Mouse (Mus musculus) forebrain, embryonic 14.5 days (tissue): ENCODE measurements around the gene Commd3. TPM values are rescaled to one million over a fixed set of nuclear protein-coding genes. Genes with fewer than 3 reads are reported as not detected.
A peak's percentile ranks its signal among the peaks of the same experiment; 100 is the strongest.

Source experiments
- ATAC-seq: fragments of 200-750 bp; cut with Nextera tagmentation; 2 replicates; pipeline ENCODE4 v1.8.0; 2017; ENCODE audit warnings: mild to moderate bottlenecking, moderate library complexity
- DNase-seq: peaks from one replicate; pipeline ENCODE4 v3.0.0-alpha.2; 2015; ENCODE audit warnings: low spot score
- H3K27ac ChIP-seq: fragments of 300-500 bp; sonication (generic); 2 replicates; pipeline ENCODE4 v1.5.1; 2014; ENCODE audit warnings: low read depth, mild to moderate bottlenecking, control low read depth, low read length, moderate library complexity
- H3K27me3 ChIP-seq: fragments of 300-500 bp; sonication (generic); replicated peaks from 2 replicates; pipeline ENCODE4 v1.6.1; 2014; ENCODE audit warnings: low read length, control low read depth, mixed read lengths; ENCODE audit not compliant: control insufficient read depth, insufficient read depth
- H3K36me3 ChIP-seq: fragments of 300-500 bp; sonication (generic); 2 replicates; pipeline ENCODE4 v1.6.1; 2014; ENCODE audit warnings: low read length, control low read depth; ENCODE audit not compliant: control insufficient read depth, insufficient read depth
- H3K4me1 ChIP-seq: fragments of 300-500 bp; sonication (generic); 2 replicates; pipeline ENCODE4 v1.6.1; 2014; ENCODE audit warnings: antibody characterized with exemption, low read length, control low read depth; ENCODE audit not compliant: control insufficient read depth, insufficient read depth
- H3K4me2 ChIP-seq: fragments of 300-500 bp; sonication (generic); 2 replicates; pipeline ENCODE4 v1.6.1; 2014; ENCODE audit warnings: mild to moderate bottlenecking, control low read depth, low read length
- H3K4me3 ChIP-seq: fragments of 300-500 bp; sonication (generic); 2 replicates; pipeline ENCODE4 v1.5.1; 2014; ENCODE audit warnings: low read depth, low read length, control low read depth
- H3K9ac ChIP-seq: fragments of 300-500 bp; sonication (generic); 2 replicates; pipeline ENCODE4 v1.6.1; 2014; ENCODE audit warnings: mild to moderate bottlenecking, low read length, control low read depth, moderate library complexity
- H3K9me3 ChIP-seq: fragments of 300-500 bp; sonication (generic); replicated peaks from 2 replicates; pipeline ENCODE4 v1.6.1; 2016; ENCODE audit warnings: low read length, control low read depth, mixed read lengths; ENCODE audit not compliant: control insufficient read depth
- WGBS: fragments of 180-500 bp; shearing (Covaris S2); extraction: QIAGEN DNeasy Blood & Tissue Kit; methylation state at CpG from one replicate; pipeline ENCODE4 v1.1.7; 2014; 5-methylcytosine and 5-hydroxymethylcytosine counted together
- polyA plus RNA-seq: library from polyadenylated mRNA; unstranded; fragments of >200 nt; fragmentation: Nextera tagmentation; extraction: Ambion mirVana; gene quantifications from 2 replicates; pipeline ENCODE4 v1.2.1, GENCODE M21; 2014

The Commd3 gene
- polyA plus RNA-seq, 1 experiment from 2014 or later, result 291 TPM

GRCm38 (mm10) chr2:18673766-18674165 is 1.6 kb downstream of the Commd3 start:
- no peak for DNase-seq
- 0 out of 2 replicates have a peak overlapping the region, but pooled peaks have one; percentile 1 for H3K4me2 ChIP-seq
- WGBS, result 64% methylated on average over 4 of the region's 4 CpGs

GRCm38 (mm10) chr2:18674193-18674902 is 2.2 kb downstream of the Commd3 start:
- Histone ChIP-seq H3K9ac (no peak overlapping the region), H3K36me3 (no peaks in the 10 kb centered on the region; the same call in 1 of the 2 replicates), H3K27me3 (peaks cover 8% of the 10 kb centered on the region), H3K4me2 (0 out of 2 replicates have a peak overlapping the region, but pooled peaks have one; percentile 1), H3K4me3 (no peak overlapping the region), H3K27ac (no peak overlapping the region), H3K9me3 (no peaks in the 10 kb centered on the region), H3K4me1 (peaks cover 8% of the 10 kb centered on the region; the same call in 1 of the 2 replicates)
- DNase-seq, result no peak
- no peak for ATAC-seq
- WGBS, result 70% methylated on average over 4 of the region's 4 CpGs

More at GRCm38 (mm10) chr2:18673766-18674165, 1.6 kb downstream of the Commd3 start:
- peaks cover 8% of the 10 kb centered on the region; the same call in 1 of the 2 replicates for H3K4me1 ChIP-seq
- H3K27ac ChIP-seq, result no peak overlapping the region
- no peak overlapping the region for H3K4me3 ChIP-seq
- H3K9ac ChIP-seq, result no peak overlapping the region
- H3K36me3 ChIP-seq, result no peaks in the 10 kb centered on the region; the same call in 1 of the 2 replicates
- H3K27me3 ChIP-seq, result peaks cover 6% of the 10 kb centered on the region
- no peak for ATAC-seq
- H3K9me3 ChIP-seq, result no peaks in the 10 kb centered on the region

- ATAC-seq (no peak), DNase-seq (no peak)
- Histone ChIP-seq H3K9me3 (no peaks in the 10 kb centered on the region), H3K4me2 (peak overlapping the region; percentile 81), H3K4me1 (peaks cover 15% of the 10 kb centered on the region), H3K36me3 (no peaks in the 10 kb centered on the region; the same call in 1 of the 2 replicates), H3K27ac (peak overlapping the region; percentile 97), H3K4me3 (peak overlapping the region; percentile 84), H3K27me3 (peaks cover 21% of the 10 kb centered on the region), H3K9ac (peak overlapping the region; percentile 91)
- 7% methylated on average over 40 of the region's 42 CpGs for WGBS
Measured at GRCm38 (mm10) chr2:18675681-18676456, 3.7 kb downstream of the Commd3 start.

- Histone ChIP-seq H3K4me1 (peaks cover 12% of the 10 kb centered on the region), H3K9me3 (no peaks in the 10 kb centered on the region)
- WGBS, result 2% methylated on average over 12 of the region's 64 CpGs
Measured at GRCm38 (mm10) chr2:18676457-18676935, 4.3 kb downstream of the Commd3 start.

GRCm38 (mm10) chr2:18676936-18677491 is 4.8 kb downstream of the Commd3 start, which contains the start of gene Bmi1:
Gene Bmi1, plus strand, starts transcription at chr2:18677018.
- Histone ChIP-seq H3K4me2 (peak within 1 kb of the TSS; percentile 81), H3K27me3 (peaks cover 21% of the 10 kb centered on the region), H3K9ac (peak within 1 kb of the TSS; percentile 91), H3K27ac (peak within 1 kb of the TSS; percentile 97), H3K4me3 (peak within 1 kb of the TSS; percentile 84), H3K4me1 (peaks cover 12% of the 10 kb centered on the region), H3K9me3 (no peaks in the 10 kb centered on the region), H3K36me3 (no peaks in the 10 kb centered on the region; the same call in 1 of the 2 replicates)
- ATAC-seq (peak; percentile 72), DNase-seq (no peak)
- under 1% methylated on average over 38 of the region's 77 CpGs for WGBS

More at GRCm38 (mm10) chr2:18676457-18676935, 4.3 kb downstream of the Commd3 start:
- DNase-seq, result peak; percentile 94
- H3K4me2 ChIP-seq, result peak overlapping the region; percentile 81
- ATAC-seq, result peak; percentile 81
- H3K27me3 ChIP-seq, result peaks cover 21% of the 10 kb centered on the region
- H3K4me3 ChIP-seq, result peak overlapping the region; percentile 84
- no peaks in the 10 kb centered on the region; the same call in 1 of the 2 replicates for H3K36me3 ChIP-seq
- H3K9ac ChIP-seq, result peak overlapping the region; percentile 91
- peak overlapping the region; percentile 97 for H3K27ac ChIP-seq

DNA sequence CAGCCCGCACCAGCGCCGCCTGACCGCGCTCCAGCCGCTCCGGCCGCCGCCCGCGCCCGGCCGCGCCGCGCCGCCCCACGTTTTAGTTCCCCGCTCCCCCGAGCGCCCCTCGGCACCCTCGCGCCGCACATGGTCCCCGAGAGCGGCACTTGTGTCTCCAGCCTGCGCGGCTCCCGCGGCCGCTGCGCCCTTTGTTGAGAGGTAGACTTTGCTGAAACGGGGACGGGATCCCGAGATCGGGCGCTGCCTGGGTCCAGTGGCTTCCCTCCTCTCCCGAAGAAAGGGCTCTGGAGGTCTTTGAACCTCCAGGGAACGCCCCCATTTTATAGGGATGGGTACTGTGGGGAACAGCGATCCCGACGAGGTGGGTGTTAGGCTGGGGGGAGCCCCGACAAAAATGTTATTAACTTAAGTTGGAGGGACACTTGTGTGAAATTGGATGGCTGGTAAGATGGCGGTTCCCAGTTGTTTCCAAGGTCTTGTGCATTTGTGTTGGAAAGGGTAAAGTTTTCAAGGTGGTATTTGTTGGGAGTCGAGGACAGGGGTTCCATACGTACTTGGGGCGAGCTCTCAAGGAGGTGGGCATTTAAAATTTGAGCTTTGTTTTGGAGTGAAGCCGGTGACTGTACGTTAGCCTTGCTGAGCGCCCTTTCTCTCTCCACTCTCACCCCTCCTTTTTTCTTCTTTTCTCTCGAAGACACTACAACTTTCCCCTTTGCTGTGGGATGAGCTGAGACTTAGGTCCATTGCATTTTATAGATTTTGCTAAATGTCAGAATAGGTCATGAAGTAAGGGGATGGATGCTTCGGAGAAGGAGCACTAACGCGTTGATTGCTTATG is 5.7 kb downstream of the Commd3 start:
- ATAC-seq, result peak; percentile 2

GRCm38 (mm10) chr2:18679701-18680100 is 7.5 kb downstream of the Commd3 start:
- H3K9me3 ChIP-seq, result no peaks in the 10 kb centered on the region
- no peak overlapping the region for H3K4me2 ChIP-seq
- peaks cover 12% of the 10 kb centered on the region for H3K4me1 ChIP-seq
- no peak overlapping the region for H3K27ac ChIP-seq
- no peak overlapping the region for H3K9ac ChIP-seq
- H3K4me3 ChIP-seq, result no peak overlapping the region
- H3K36me3 ChIP-seq, result peaks cover 17% of the 10 kb centered on the region
- whole genome bisulfite sequencing, result 50% methylated on average over 2 of the region's 2 CpGs
- no peak for ATAC-seq
- no peak for DNase-seq
- H3K27me3 ChIP-seq, result peaks cover 32% of the 10 kb centered on the region

More for the DNA sequence above, 5.7 kb downstream of the Commd3 start:
- Histone ChIP-seq H3K27ac (peak overlapping the region; percentile 97), H3K9ac (peak overlapping the region; percentile 91), H3K9me3 (no peaks in the 10 kb centered on the region), H3K4me2 (peak overlapping the region; percentile 81), H3K4me3 (peak overlapping the region; percentile 84), H3K27me3 (peaks cover 26% of the 10 kb centered on the region), H3K36me3 (peaks cover 5% of the 10 kb centered on the region; the same call in 1 of the 2 replicates), H3K4me1 (peaks cover 12% of the 10 kb centered on the region)
- under 1% methylated on average over 54 of the region's 55 CpGs for WGBS
- peak; percentile 66 for DNase-seq

DNA sequence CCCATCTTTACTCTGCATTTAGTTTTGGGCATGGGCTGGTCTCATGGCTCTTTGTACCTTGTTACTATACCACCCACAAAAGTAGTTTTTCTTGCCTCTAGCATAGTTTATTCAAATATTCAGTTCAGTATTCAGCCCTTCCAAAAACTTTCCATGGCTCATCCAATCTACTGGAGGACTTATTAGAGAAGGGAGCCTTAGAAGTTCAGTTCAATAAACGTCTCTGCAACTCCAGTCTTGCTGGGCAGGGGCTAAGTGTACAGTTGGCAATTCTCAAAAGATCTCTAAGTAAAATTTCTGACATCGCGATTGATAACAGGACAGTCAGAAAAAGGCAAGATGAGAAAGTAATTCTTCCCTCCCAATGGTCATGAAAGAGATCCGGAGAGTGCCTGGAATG is 8.3 kb downstream of the Commd3 start:
- H3K36me3 ChIP-seq, result peaks cover 17% of the 10 kb centered on the region
- DNase-seq (no peak), ATAC-seq (no peak)
- H3K9ac ChIP-seq, result no peak overlapping the region
- H3K4me2 ChIP-seq, result peak overlapping the region; percentile 57
- H3K4me1 ChIP-seq, result peaks cover 12% of the 10 kb centered on the region
- 0% methylated on average over 4 of the region's 4 CpGs for WGBS
- H3K9me3 ChIP-seq, result no peaks in the 10 kb centered on the region
- H3K27ac ChIP-seq, result no peak overlapping the region
- peak overlapping the region; percentile 31 for H3K4me3 ChIP-seq
- peaks cover 29% of the 10 kb centered on the region for H3K27me3 ChIP-seq
